ENCODE assay signal across 18 mouse cellular contexts in the genomic region with DNA sequence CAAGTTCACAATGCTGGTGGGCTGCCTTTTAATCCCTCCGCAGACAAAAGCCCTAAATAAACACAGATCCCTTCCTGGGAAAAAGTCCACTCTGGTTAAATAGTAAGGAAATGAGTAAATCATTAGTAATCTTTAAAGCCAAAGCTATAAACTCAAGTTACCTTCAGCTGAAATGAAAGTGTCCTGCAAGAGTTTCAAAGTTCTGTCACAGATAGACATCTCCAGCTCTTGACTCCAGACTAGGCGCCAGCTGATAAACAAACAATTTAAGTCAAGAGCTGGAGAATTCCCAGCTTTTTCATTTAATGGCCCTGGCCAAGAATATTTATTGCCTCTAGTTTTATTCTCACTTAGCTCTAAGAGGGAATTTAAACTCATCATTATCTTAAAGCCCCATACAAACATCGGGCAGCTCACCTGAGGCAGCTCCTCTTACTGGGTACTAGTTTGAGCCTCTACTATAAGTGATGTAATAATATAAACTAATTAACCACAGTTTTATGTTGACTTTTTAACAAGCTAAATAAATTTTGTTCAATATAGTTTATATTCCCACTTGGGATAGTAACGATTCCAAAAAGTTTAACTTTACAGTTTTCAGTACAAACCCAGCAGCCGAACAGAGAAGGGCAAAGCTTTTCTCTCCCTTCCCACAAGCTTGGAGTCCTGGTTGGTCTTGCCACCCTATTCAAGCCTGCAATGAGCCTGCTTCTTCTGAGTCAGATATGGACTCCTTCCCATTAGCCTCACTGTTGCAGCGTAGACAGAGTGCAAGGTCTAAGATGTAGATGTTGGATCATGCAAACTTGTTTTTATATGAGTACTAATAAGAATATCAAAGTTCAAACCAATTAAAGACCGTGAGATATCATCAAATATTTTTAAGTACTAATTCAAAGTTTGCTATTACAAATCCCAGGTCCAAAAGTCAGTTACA. TPM values are rescaled to one million over a fixed set of nuclear protein-coding genes. Genes with fewer than 3 reads are reported as not detected.
DNase-seq lines count a peak whose midpoint lies in the region; ATAC-seq and TF ChIP-seq lines count a peak whose summit lies in the region.
"Had no signal": no experiment of that assay in that cellular context is flagged by ENCODE, and none has a peak within 500 bp of the region (broad histone marks: within the 10 kb centered on the region; RNA-seq: fewer than 3 reads in every experiment).

No protein-coding gene starts in this region.

- H3K4me1 ChIP-seq in limb, embryonic 12.5 days (replicated peaks) = peaks cover 25% of the 10 kb centered on the region
- peaks cover 22% of the 10 kb centered on the region; the same call in 1 of the 2 replicates for H3K4me1 ChIP-seq in limb, embryonic 10.5 days
- peaks cover 8% of the 10 kb centered on the region for H3K4me1 ChIP-seq in intestine, embryonic 16.5 days (ENCODE audit: control insufficient read depth, insufficient read depth, low read length)
- no peaks in the 10 kb centered on the region for H3K4me1 ChIP-seq in kidney, postnatal 0 days (replicated peaks; ENCODE audit: insufficient read depth, low read length)
- peaks cover 2% of the 10 kb centered on the region; the same call in 1 of the 2 replicates for H3K4me1 ChIP-seq in small intestine, adult 2 months (ENCODE audit: control insufficient read depth, insufficient read depth, insufficient read length, low read length)
- H3K4me1 ChIP-seq in midbrain, embryonic 11.5 days (ENCODE audit: control insufficient read depth, insufficient read depth, low read length) = no peaks in the 10 kb centered on the region
- H3K4me1 ChIP-seq: forebrain, embryonic 13.5 days; heart, embryonic 15.5 days; liver, embryonic 13.5 days had no signal

- H3K4me3 ChIP-seq in limb, embryonic 12.5 days (replicated peaks) = no peak overlapping the region
- no peak overlapping the region for H3K4me3 ChIP-seq in limb, embryonic 10.5 days
- no peak overlapping the region for H3K4me3 ChIP-seq in intestine, embryonic 16.5 days (ENCODE audit: low read length)
- H3K4me3 ChIP-seq in kidney, postnatal 0 days (replicated peaks; ENCODE audit: low read depth, low read length) = no peak overlapping the region
- H3K4me3 ChIP-seq in small intestine, adult 2 months (ENCODE audit: low read depth, low read length) = no peak overlapping the region
- H3K4me3 ChIP-seq in midbrain, embryonic 11.5 days (ENCODE audit: low read depth, low read length) = no peak overlapping the region
- H3K4me3 ChIP-seq: erythroblast, embryonic 14.5 days; forebrain, embryonic 13.5 days; heart, adult 2 months; heart, embryonic 15.5 days; hindbrain, embryonic 10.5 days; layer of hippocampus, adult 2 months; liver, embryonic 13.5 days had no signal

- 35% methylated on average over 7 of the region's 7 CpGs for WGBS in limb, embryonic 12.5 days
- WGBS in limb, embryonic 10.5 days = 56% methylated on average over 7 of the region's 7 CpGs
- WGBS in intestine, embryonic 16.5 days = 39% methylated on average over 7 of the region's 7 CpGs
- WGBS in kidney, postnatal 0 days = 42% methylated on average over 7 of the region's 7 CpGs
- WGBS in small intestine, adult 2 months = 24% methylated on average over 7 of the region's 7 CpGs
- WGBS in midbrain, embryonic 11.5 days = 81% methylated on average over 7 of the region's 7 CpGs

- TF ChIP-seq CTCF in kidney, postnatal 0 days (IDR thresholded peaks at IDR 0.05; ENCODE audit: low read depth) = no peak
- TF ChIP-seq CTCF in small intestine, adult 2 months (IDR thresholded peaks at IDR 0.05; ENCODE audit: extremely low read depth, insufficient read length, insufficient replicate concordance, low read depth, low read length) = no peak

- H3K36me3 ChIP-seq in limb, embryonic 12.5 days = peaks cover 3% of the 10 kb centered on the region; the same call in 1 of the 2 replicates
- no peaks in the 10 kb centered on the region for H3K36me3 ChIP-seq in limb, embryonic 10.5 days
- no peaks in the 10 kb centered on the region for H3K36me3 ChIP-seq in intestine, embryonic 16.5 days (ENCODE audit: control insufficient read depth, insufficient read depth, low read length)
- no peaks in the 10 kb centered on the region for H3K36me3 ChIP-seq in kidney, postnatal 0 days (ENCODE audit: insufficient read depth, low read length)
- peaks cover 2% of the 10 kb centered on the region; the same call in 1 of the 2 replicates for H3K36me3 ChIP-seq in small intestine, adult 2 months (ENCODE audit: control insufficient read depth, insufficient read depth, low read length)
- no peaks in the 10 kb centered on the region for H3K36me3 ChIP-seq in midbrain, embryonic 11.5 days (ENCODE audit: control insufficient read depth, insufficient read depth, low read length)
- H3K36me3 ChIP-seq: heart, embryonic 15.5 days; hindbrain, embryonic 10.5 days; liver, embryonic 13.5 days had no signal

- no peak for DNase-seq in limb, embryonic 10.5 days (ENCODE audit: low spot score)
- peak; percentile 68 for DNase-seq in kidney, postnatal 0 days (ENCODE audit: low spot score)
- DNase-seq in midbrain, embryonic 11.5 days (ENCODE audit: low spot score, missing footprints) = no peak
- DNase-seq in MN1 (ENCODE audit: low spot score) = no peak
- DNase-seq: adrenal gland, adult 8-10 months; cerebellum, adult 8-10 months; liver, embryonic 13.5 days had no signal

- ATAC-seq in limb, embryonic 12.5 days (ENCODE audit: insufficient number of reproducible peaks, insufficient read depth, low FRiP score, low TSS enrichment, low read depth) = no peak
- ATAC-seq in intestine, embryonic 16.5 days = peak; percentile 90
- ATAC-seq in kidney, postnatal 0 days (replicated peaks; ENCODE audit: low FRiP score, low read depth) = 0 out of 2 replicates have a peak, but pooled peaks have one; percentile 25
- ATAC-seq in midbrain, embryonic 11.5 days (ENCODE audit: low FRiP score) = no peak
- ATAC-seq: forebrain, embryonic 13.5 days; hindbrain, postnatal 0 days had no signal

- peak overlapping the region; percentile 1; the same call in 1 of the 2 replicates for H3K4me2 ChIP-seq in limb, embryonic 12.5 days
- 0 out of 2 replicates have a peak overlapping the region, but pooled peaks have one; percentile 4 for H3K4me2 ChIP-seq in intestine, embryonic 16.5 days (ENCODE audit: low read depth, low read length)
- H3K4me2 ChIP-seq in kidney, postnatal 0 days (ENCODE audit: low read length) = peak overlapping the region; percentile 38; the same call in 1 of the 2 replicates
- no peak overlapping the region for H3K4me2 ChIP-seq in midbrain, embryonic 11.5 days
- H3K4me2 ChIP-seq: forebrain, embryonic 13.5 days; heart, embryonic 15.5 days; liver, embryonic 13.5 days had no signal

- H3K9me3 ChIP-seq in limb, embryonic 12.5 days = no peaks in the 10 kb centered on the region
- H3K9me3 ChIP-seq in limb, embryonic 10.5 days (replicated peaks) = no peaks in the 10 kb centered on the region
- H3K9me3 ChIP-seq in intestine, embryonic 16.5 days (ENCODE audit: control insufficient read depth, low read length) = no peaks in the 10 kb centered on the region
- no peaks in the 10 kb centered on the region for H3K9me3 ChIP-seq in kidney, postnatal 0 days (replicated peaks; ENCODE audit: low read length)
- no peaks in the 10 kb centered on the region for H3K9me3 ChIP-seq in midbrain, embryonic 11.5 days (ENCODE audit: control insufficient read depth, low read length)
- H3K9me3 ChIP-seq: forebrain, embryonic 13.5 days; heart, embryonic 15.5 days; hindbrain, embryonic 10.5 days; liver, embryonic 13.5 days had no signal

- H3K27ac ChIP-seq in limb, embryonic 12.5 days = no peak overlapping the region
- H3K27ac ChIP-seq in limb, embryonic 10.5 days = no peak overlapping the region
- peak overlapping the region; percentile 38 for H3K27ac ChIP-seq in intestine, embryonic 16.5 days (ENCODE audit: low read length)
- H3K27ac ChIP-seq in kidney, postnatal 0 days = peak overlapping the region; percentile 64; the same call in 1 of the 2 replicates
- H3K27ac ChIP-seq in small intestine, adult 2 months (ENCODE audit: insufficient read depth, low read depth, low read length) = peak overlapping the region; percentile 60
- H3K27ac ChIP-seq in midbrain, embryonic 11.5 days (ENCODE audit: low read depth, low read length) = no peak overlapping the region
- H3K27ac ChIP-seq: forebrain, embryonic 13.5 days; heart, adult 2 months; heart, embryonic 15.5 days; hindbrain, embryonic 10.5 days; hindbrain, postnatal 0 days; layer of hippocampus, adult 2 months; liver, embryonic 13.5 days; stomach, postnatal 0 days had no signal

- TF ChIP-seq POLR2A in small intestine, adult 2 months (IDR thresholded peaks at IDR 0.05; ENCODE audit: low read depth, low read length) = no peak

- no peak overlapping the region for H3K9ac ChIP-seq in limb, embryonic 12.5 days (replicated peaks)
- H3K9ac ChIP-seq in intestine, embryonic 16.5 days (ENCODE audit: low read depth, low read length) = no peak overlapping the region
- H3K9ac ChIP-seq in kidney, postnatal 0 days (ENCODE audit: low read depth, low read length) = no peak overlapping the region
- H3K9ac ChIP-seq in midbrain, embryonic 11.5 days (ENCODE audit: low read length) = no peak overlapping the region
- H3K9ac ChIP-seq: forebrain, embryonic 13.5 days; heart, embryonic 15.5 days; liver, embryonic 13.5 days had no signal

- no peaks in the 10 kb centered on the region for H3K27me3 ChIP-seq in limb, embryonic 12.5 days
- no peaks in the 10 kb centered on the region for H3K27me3 ChIP-seq in limb, embryonic 10.5 days (ENCODE audit: low read depth, poor library complexity, severe bottlenecking)
- no peaks in the 10 kb centered on the region for H3K27me3 ChIP-seq in intestine, embryonic 16.5 days (replicated peaks; ENCODE audit: control insufficient read depth, insufficient read depth, low read length)
- no peaks in the 10 kb centered on the region for H3K27me3 ChIP-seq in kidney, postnatal 0 days (ENCODE audit: insufficient read depth, low read length)
- H3K27me3 ChIP-seq in small intestine, adult 2 months (ENCODE audit: control insufficient read depth, insufficient read depth, low read length) = no peaks in the 10 kb centered on the region
- H3K27me3 ChIP-seq in midbrain, embryonic 11.5 days (ENCODE audit: control insufficient read depth, insufficient read depth, low read length) = no peaks in the 10 kb centered on the region
- H3K27me3 ChIP-seq: forebrain, embryonic 13.5 days; heart, embryonic 15.5 days; liver, embryonic 13.5 days had no signal

RNA-seq across cellular contexts. Expression of a gene that starts 38.2 kb away (rescaled TPM):
- polyA plus RNA-seq in limb, embryonic 12.5 days (2016; fragmentation: Nextera tagmentation; extraction: Ambion mirVana) = 95.7 and 102 TPM in 2 replicates
- polyA plus RNA-seq in limb, embryonic 10.5 days (2016; fragmentation: Nextera tagmentation; extraction: Ambion mirVana) = 64.2 and 68.7 TPM in 2 replicates
- polyA plus RNA-seq in intestine, embryonic 16.5 days (2015; fragmentation: Nextera tagmentation; extraction: Ambion mirVana) = 148 and 151 TPM in 2 replicates
- polyA plus RNA-seq in kidney, postnatal 0 days (2015; fragmentation: Nextera tagmentation; extraction: Ambion mirVana) = 217 and 218 TPM in 2 replicates
- 6.3 and 9.9 TPM in 2 replicates for polyA plus RNA-seq in small intestine, adult 2 months (2012; rRNA removed)
- 49.3 and 55.4 TPM in 2 replicates for polyA plus RNA-seq in midbrain, embryonic 11.5 days (2014; fragmentation: Nextera tagmentation; extraction: Ambion mirVana)

Comparison
In these comparisons a context has a peak if more than half of its experiments do, and no peak if none do; other contexts are left out.
1. ATAC-seq: peak in intestine, embryonic 16.5 days (single experiment) and kidney, postnatal 0 days (single experiment); none in limb, embryonic 12.5 days (single experiment) and midbrain, embryonic 11.5 days (single experiment).
2. H3K27ac ChIP-seq: peak in intestine, embryonic 16.5 days (single experiment), kidney, postnatal 0 days (single experiment) and small intestine, adult 2 months (single experiment); none in limb, embryonic 12.5 days (single experiment), limb, embryonic 10.5 days (single experiment) and midbrain, embryonic 11.5 days (single experiment).